Mouse (Mus musculus): ENCODE measurements around the gene Chst13. TPM values are rescaled to one million over a fixed set of nuclear protein-coding genes. Genes with fewer than 3 reads are reported as not detected.

Chst13 gene
- polyA plus RNA-seq, 1 experiment from 2014 or later: 0.11 TPM

DNA sequence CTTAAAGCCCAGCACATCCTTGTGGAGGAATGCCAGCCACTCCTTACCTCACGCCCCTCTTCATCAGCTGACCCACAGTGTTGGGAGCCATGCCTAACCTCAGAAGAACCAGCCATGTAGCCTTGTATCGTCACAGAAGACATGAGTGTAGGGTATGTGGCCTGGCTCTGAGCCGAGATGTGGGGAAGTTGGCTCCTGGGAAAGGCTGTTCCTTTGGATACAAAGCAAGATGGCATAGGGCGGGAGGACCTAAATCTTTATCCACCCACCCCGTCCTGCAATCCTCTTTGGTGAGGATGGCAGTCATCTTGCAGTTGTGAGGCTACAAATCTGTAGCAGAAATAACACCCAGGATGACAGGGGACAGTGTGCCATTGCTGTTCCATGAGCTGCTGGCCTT lies 9.0 kb downstream of the Chst13 start:
- WGBS: 84% methylated on average over 5 of the region's 5 CpGs
- DNase-seq (ENCODE audit: low spot score): no peak
- peaks cover 10% of the 10 kb centered on the region for H3K9me3 ChIP-seq (replicated peaks)
- H3K4me1 ChIP-seq: no peaks in the 10 kb centered on the region
- H3K36me3 ChIP-seq: no peaks in the 10 kb centered on the region
- no peak overlapping the region for H3K27ac ChIP-seq (replicated peaks)
- no peak overlapping the region for H3K4me3 ChIP-seq
- no peaks in the 10 kb centered on the region for H3K27me3 ChIP-seq (ENCODE audit: low read depth, poor library complexity, severe bottlenecking)

DNA sequence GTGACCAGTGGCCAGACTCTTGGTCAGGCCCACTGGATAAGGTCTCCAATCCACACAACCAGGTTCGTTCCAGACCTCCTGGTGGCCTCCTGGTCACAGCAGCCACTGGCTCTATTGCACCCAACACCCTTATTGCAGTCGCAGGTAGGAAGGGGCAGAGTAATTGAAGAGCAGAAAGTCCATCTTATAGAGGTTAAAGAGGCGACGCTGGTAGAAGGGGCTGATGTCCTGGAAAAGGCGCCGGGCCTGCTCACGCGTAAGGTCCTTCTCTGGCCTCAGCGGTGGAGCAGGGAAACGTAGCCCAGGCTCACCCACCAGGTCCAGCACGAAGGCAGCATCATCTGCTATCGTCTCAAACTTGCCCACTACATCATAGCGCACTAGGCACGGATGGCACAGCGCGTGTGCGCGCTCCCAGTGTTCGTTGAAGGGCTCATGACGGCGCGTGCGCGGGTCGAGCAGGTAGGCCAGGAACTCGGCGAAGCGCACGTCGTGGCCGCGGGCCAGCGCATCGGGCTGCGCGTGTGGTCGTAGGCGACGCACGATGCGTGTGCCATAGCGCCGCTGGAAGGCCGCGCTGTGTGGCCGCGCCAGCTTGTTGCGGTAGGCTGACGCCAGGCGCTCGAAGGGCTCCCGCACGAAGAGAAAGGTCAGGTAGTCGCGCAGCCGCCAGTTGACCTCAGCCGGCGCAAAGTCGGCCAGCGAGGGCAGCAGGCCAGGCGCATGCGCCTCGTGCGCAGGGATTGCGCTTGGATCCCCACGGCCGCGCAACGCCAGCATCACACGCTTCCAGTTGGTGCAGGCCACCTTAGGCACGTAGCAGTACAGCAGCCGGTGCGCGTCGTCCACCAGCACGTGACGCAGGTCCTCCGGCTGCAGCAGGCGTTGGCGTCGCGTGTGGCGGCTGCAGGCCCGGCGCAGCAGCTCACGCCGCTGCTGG lies 15.9 kb downstream of the Chst13 start:
- no peak for DNase-seq (ENCODE audit: low spot score)
- WGBS: 86% methylated on average over 87 of the region's 87 CpGs
- Histone ChIP-seq H3K9me3 (replicated peaks) (peaks cover 28% of the 10 kb centered on the region), H3K27ac (replicated peaks) (no peak overlapping the region), H3K27me3 (ENCODE audit: low read depth, poor library complexity, severe bottlenecking) (no peaks in the 10 kb centered on the region), H3K36me3 (no peaks in the 10 kb centered on the region), H3K4me1 (no peaks in the 10 kb centered on the region), H3K4me3 (no peak overlapping the region)

DNA sequence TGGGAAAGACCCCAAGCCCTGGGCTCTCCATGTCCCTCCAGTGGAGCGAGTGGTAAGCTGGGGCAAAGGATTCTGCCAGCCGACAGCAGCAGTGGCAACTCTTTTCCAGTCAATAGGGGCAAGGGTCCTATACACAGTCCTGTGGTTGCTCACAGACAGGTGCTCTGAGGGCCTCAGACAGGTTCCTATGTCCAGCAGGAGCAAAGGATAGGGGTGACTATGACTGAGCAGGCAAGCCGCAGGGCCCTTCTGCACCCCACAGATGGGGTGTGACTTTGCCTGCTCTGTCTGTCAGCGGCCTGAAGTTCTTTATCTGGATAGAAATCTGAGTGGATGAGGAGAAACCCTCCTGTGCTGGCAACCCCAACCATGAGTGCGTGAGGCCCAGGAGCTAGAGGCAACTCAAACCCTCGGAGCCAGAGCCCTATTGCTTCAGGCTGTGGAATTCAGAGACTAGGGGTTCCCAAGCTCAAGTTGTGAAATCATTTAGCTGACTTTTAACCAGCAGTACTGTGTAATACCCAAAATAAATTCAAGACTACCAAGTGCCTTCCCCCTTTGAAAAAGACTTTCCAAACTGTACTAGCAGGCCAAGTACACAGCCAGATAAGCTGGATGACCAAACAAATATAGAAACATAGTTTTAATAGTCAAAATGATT lies 18.5 kb downstream of the Chst13 start:
- peaks cover 23% of the 10 kb centered on the region for H3K9me3 ChIP-seq (replicated peaks)
- no peaks in the 10 kb centered on the region for H3K27me3 ChIP-seq (ENCODE audit: low read depth, poor library complexity, severe bottlenecking)
- H3K36me3 ChIP-seq: no peaks in the 10 kb centered on the region
- H3K27ac ChIP-seq (replicated peaks): no peak overlapping the region
- no peaks in the 10 kb centered on the region for H3K4me1 ChIP-seq
- H3K4me3 ChIP-seq: no peak overlapping the region
- no peak for DNase-seq (ENCODE audit: low spot score)
- WGBS: 93% methylated on average over 6 of the region's 6 CpGs

DNA sequence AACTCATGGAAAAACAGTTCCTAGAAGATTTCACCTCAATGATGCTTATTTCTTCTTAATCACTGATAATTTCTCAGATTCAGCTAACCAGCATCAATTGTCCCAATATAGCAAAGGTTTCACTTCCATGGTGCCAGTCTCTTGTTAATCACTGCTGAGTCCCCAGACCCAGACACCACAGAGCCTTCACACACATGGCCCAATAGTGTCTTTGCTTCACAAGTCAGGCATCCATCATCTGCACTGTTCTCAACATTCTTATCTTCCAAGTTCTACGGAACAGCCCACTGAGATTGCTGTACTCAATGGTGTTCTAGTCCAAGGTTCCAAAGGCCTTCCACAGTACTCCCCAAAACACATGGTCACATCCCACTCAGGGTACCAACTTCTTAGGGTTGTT lies 24.1 kb downstream of the Chst13 start, which contains the start of gene BC048671:
Gene BC048671, plus strand, starts transcription at position 301 of the 400 bp plus-strand sequence.
- 85% methylated on average over 1 of the region's 1 CpGs for WGBS
- Histone ChIP-seq H3K4me3 (no peak within 1 kb of the TSS), H3K27ac (replicated peaks) (no peak within 1 kb of the TSS), H3K9me3 (replicated peaks) (peaks cover 4% of the 10 kb centered on the region), H3K27me3 (ENCODE audit: low read depth, poor library complexity, severe bottlenecking) (no peaks in the 10 kb centered on the region), H3K4me1 (no peaks in the 10 kb centered on the region), H3K36me3 (no peaks in the 10 kb centered on the region)
- DNase-seq (ENCODE audit: low spot score): no peak

DNA sequence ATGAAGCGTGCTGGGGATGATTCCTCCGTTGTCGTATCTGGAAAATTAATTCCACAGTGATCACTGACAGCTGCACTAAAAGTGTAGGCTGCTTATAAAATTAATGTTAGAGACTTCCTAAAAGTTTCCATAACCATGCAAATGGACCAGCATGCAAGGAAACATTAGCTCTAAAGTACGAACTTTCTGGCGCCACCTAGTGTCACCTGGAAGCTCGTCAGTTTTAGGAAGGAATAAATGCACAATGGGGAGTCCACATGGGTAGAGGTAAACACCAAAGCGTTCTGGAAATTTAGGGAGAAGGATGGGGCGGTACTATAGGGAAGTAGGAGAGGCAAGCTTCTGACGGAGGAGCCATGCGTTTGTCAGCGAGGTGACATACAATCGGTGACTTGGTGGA lies 36.7 kb downstream of the Chst13 start:
- H3K27ac ChIP-seq (replicated peaks): no peak overlapping the region
- H3K27me3 ChIP-seq (ENCODE audit: low read depth, poor library complexity, severe bottlenecking): no peaks in the 10 kb centered on the region
- 59% methylated on average over 12 of the region's 12 CpGs for WGBS
- H3K36me3 ChIP-seq: no peaks in the 10 kb centered on the region
- H3K4me1 ChIP-seq: no peaks in the 10 kb centered on the region
- H3K4me3 ChIP-seq: no peak overlapping the region
- no peak for DNase-seq (ENCODE audit: low spot score)
- peaks cover 25% of the 10 kb centered on the region for H3K9me3 ChIP-seq (replicated peaks)

Other genes with a start within 250 kb of the Chst13 start
- gene Vmn1r49, start 246.7 kb downstream of the Chst13 start, polyA plus RNA-seq (2016; fragmentation: Nextera tagmentation; extraction: Ambion mirVana): not detected in 2 replicates
- not detected in 2 replicates for gene Vmn1r50, start 223.8 kb downstream of the Chst13 start, polyA plus RNA-seq (2016; fragmentation: Nextera tagmentation; extraction: Ambion mirVana)
- gene Vmn1r51, start 202.6 kb downstream of the Chst13 start, polyA plus RNA-seq (2016; fragmentation: Nextera tagmentation; extraction: Ambion mirVana): not detected in 2 replicates
- gene Vmn1r52, start 150.4 kb downstream of the Chst13 start, polyA plus RNA-seq (2016; fragmentation: Nextera tagmentation; extraction: Ambion mirVana): not detected in 2 replicates
- gene V1ra8, start 122.4 kb downstream of the Chst13 start, polyA plus RNA-seq (2016; fragmentation: Nextera tagmentation; extraction: Ambion mirVana): not detected in 2 replicates
- gene Vmn1r53, start 100.7 kb downstream of the Chst13 start, polyA plus RNA-seq (2016; fragmentation: Nextera tagmentation; extraction: Ambion mirVana): not detected in 2 replicates
- gene Vmn1r54, start 78.9 kb downstream of the Chst13 start, polyA plus RNA-seq (2016; fragmentation: Nextera tagmentation; extraction: Ambion mirVana): not detected in 2 replicates
- not detected in 2 replicates for gene BC048671, start 24.0 kb downstream of the Chst13 start, polyA plus RNA-seq (2016; fragmentation: Nextera tagmentation; extraction: Ambion mirVana)
- not detected in 2 replicates for gene Uroc1, start 8.1 kb upstream of the Chst13 start, polyA plus RNA-seq (2016; fragmentation: Nextera tagmentation; extraction: Ambion mirVana)
- 6.1 and 8.1 TPM in 2 replicates for gene Zxdc, start 44.3 kb upstream of the Chst13 start, polyA plus RNA-seq (2016; fragmentation: Nextera tagmentation; extraction: Ambion mirVana)
- 1.9 TPM in 2 replicates for gene Cfap100, start 103.6 kb upstream of the Chst13 start, polyA plus RNA-seq (2016; fragmentation: Nextera tagmentation; extraction: Ambion mirVana)
- 4.2 and 4.9 TPM in 2 replicates for gene Klf15, start 137.4 kb upstream of the Chst13 start, polyA plus RNA-seq (2016; fragmentation: Nextera tagmentation; extraction: Ambion mirVana)
- 2.7 and 3.7 TPM in 2 replicates for gene Aldh1l1, start 161.2 kb upstream of the Chst13 start, polyA plus RNA-seq (2016; fragmentation: Nextera tagmentation; extraction: Ambion mirVana)